Mouse (Mus musculus): ENCODE data around the gene Snx22. TPM values are rescaled to one million over a fixed set of nuclear protein-coding genes. Genes with fewer than 3 reads are reported as not detected.

The Snx22 gene
- polyA plus RNA-seq, 1 experiment from 2014 or later = 1.5 TPM

- 59% methylated on average over 6 of the region's 6 CpGs for WGBS
- Histone ChIP-seq H3K4me1 (ENCODE audit: control insufficient read depth, insufficient read depth, low read length) (peaks cover 8% of the 10 kb centered on the region), H3K4me2 (replicated peaks; ENCODE audit: low read depth, low read length) (no peak overlapping the region), H3K27me3 (ENCODE audit: control insufficient read depth, insufficient read depth, low read length) (no peaks in the 10 kb centered on the region), H3K9ac (ENCODE audit: low read depth, low read length) (no peak overlapping the region), H3K4me3 (ENCODE audit: low read length) (no peak overlapping the region), H3K36me3 (ENCODE audit: control insufficient read depth, insufficient read depth, low read length) (no peaks in the 10 kb centered on the region), H3K27ac (ENCODE audit: low read depth, low read length) (peak overlapping the region; percentile 47; the same call in 1 of the 2 replicates), H3K9me3 (ENCODE audit: control insufficient read depth, low read length) (no peaks in the 10 kb centered on the region)
- ATAC-seq (ENCODE audit: low FRiP score, low TSS enrichment) = no peak
Observed at GRCm38 (mm10) chr9:66049931-66050601, 19.5 kb downstream of the Snx22 start.

- Histone ChIP-seq H3K27me3 (ENCODE audit: control insufficient read depth, insufficient read depth, low read length) (no peaks in the 10 kb centered on the region), H3K4me1 (ENCODE audit: control insufficient read depth, insufficient read depth, low read length) (no peaks in the 10 kb centered on the region), H3K9me3 (ENCODE audit: control insufficient read depth, low read length) (no peaks in the 10 kb centered on the region), H3K9ac (ENCODE audit: low read depth, low read length) (no peak overlapping the region), H3K4me2 (replicated peaks; ENCODE audit: low read depth, low read length) (no peak overlapping the region), H3K27ac (ENCODE audit: low read depth, low read length) (no peak overlapping the region), H3K4me3 (ENCODE audit: low read length) (no peak overlapping the region), H3K36me3 (ENCODE audit: control insufficient read depth, insufficient read depth, low read length) (peaks cover 16% of the 10 kb centered on the region)
- no peak for ATAC-seq (ENCODE audit: low FRiP score, low TSS enrichment)
- 96% methylated on average over 3 of the region's 3 CpGs for WGBS
Observed at GRCm38 (mm10) chr9:66043241-66043640, 26.3 kb downstream of the Snx22 start.

GRCm38 (mm10) chr9:66042331-66042730 lies 27.2 kb downstream of the Snx22 start:
- H3K4me1 ChIP-seq (ENCODE audit: control insufficient read depth, insufficient read depth, low read length) = no peaks in the 10 kb centered on the region
- no peak overlapping the region for H3K4me3 ChIP-seq (ENCODE audit: low read length)
- H3K9me3 ChIP-seq (ENCODE audit: control insufficient read depth, low read length) = no peaks in the 10 kb centered on the region
- H3K36me3 ChIP-seq (ENCODE audit: control insufficient read depth, insufficient read depth, low read length) = peaks cover 16% of the 10 kb centered on the region
- 68% methylated on average over 4 of the region's 4 CpGs for WGBS
- no peak for ATAC-seq (ENCODE audit: low FRiP score, low TSS enrichment)
- H3K27ac ChIP-seq (ENCODE audit: low read depth, low read length) = no peak overlapping the region
- no peak overlapping the region for H3K9ac ChIP-seq (ENCODE audit: low read depth, low read length)
- no peak overlapping the region for H3K4me2 ChIP-seq (replicated peaks; ENCODE audit: low read depth, low read length)
- no peaks in the 10 kb centered on the region for H3K27me3 ChIP-seq (ENCODE audit: control insufficient read depth, insufficient read depth, low read length)

- 84% methylated on average over 3 of the region's 3 CpGs for WGBS
- no peaks in the 10 kb centered on the region for H3K9me3 ChIP-seq (ENCODE audit: control insufficient read depth, low read length)
- no peak for ATAC-seq (ENCODE audit: low FRiP score, low TSS enrichment)
- no peak overlapping the region for H3K9ac ChIP-seq (ENCODE audit: low read depth, low read length)
- no peak overlapping the region for H3K4me2 ChIP-seq (replicated peaks; ENCODE audit: low read depth, low read length)
- no peaks in the 10 kb centered on the region for H3K4me1 ChIP-seq (ENCODE audit: control insufficient read depth, insufficient read depth, low read length)
- H3K36me3 ChIP-seq (ENCODE audit: control insufficient read depth, insufficient read depth, low read length) = peaks cover 16% of the 10 kb centered on the region
- H3K27me3 ChIP-seq (ENCODE audit: control insufficient read depth, insufficient read depth, low read length) = no peaks in the 10 kb centered on the region
- no peak overlapping the region for H3K27ac ChIP-seq (ENCODE audit: low read depth, low read length)
- H3K4me3 ChIP-seq (ENCODE audit: low read length) = no peak overlapping the region
Observed at GRCm38 (mm10) chr9:66040801-66041200, 28.7 kb downstream of the Snx22 start.

GRCm38 (mm10) chr9:66039290-66039689 lies 30.2 kb downstream of the Snx22 start:
- no peak overlapping the region for H3K4me3 ChIP-seq (ENCODE audit: low read length)
- H3K9ac ChIP-seq (ENCODE audit: low read depth, low read length) = no peak overlapping the region
- ATAC-seq (ENCODE audit: low FRiP score, low TSS enrichment) = no peak
- WGBS = 76% methylated on average over 4 of the region's 4 CpGs
- no peaks in the 10 kb centered on the region for H3K9me3 ChIP-seq (ENCODE audit: control insufficient read depth, low read length)
- H3K36me3 ChIP-seq (ENCODE audit: control insufficient read depth, insufficient read depth, low read length) = peaks cover 21% of the 10 kb centered on the region
- H3K27me3 ChIP-seq (ENCODE audit: control insufficient read depth, insufficient read depth, low read length) = no peaks in the 10 kb centered on the region
- no peak overlapping the region for H3K4me2 ChIP-seq (replicated peaks; ENCODE audit: low read depth, low read length)
- no peaks in the 10 kb centered on the region for H3K4me1 ChIP-seq (ENCODE audit: control insufficient read depth, insufficient read depth, low read length)
- H3K27ac ChIP-seq (ENCODE audit: low read depth, low read length) = no peak overlapping the region

- peaks cover 25% of the 10 kb centered on the region for H3K36me3 ChIP-seq (ENCODE audit: control insufficient read depth, insufficient read depth, low read length)
- H3K9ac ChIP-seq (ENCODE audit: low read depth, low read length) = no peak overlapping the region
- H3K4me1 ChIP-seq (ENCODE audit: control insufficient read depth, insufficient read depth, low read length) = no peaks in the 10 kb centered on the region
- no peak for ATAC-seq (ENCODE audit: low FRiP score, low TSS enrichment)
- no peak overlapping the region for H3K4me3 ChIP-seq (ENCODE audit: low read length)
- no peak overlapping the region for H3K4me2 ChIP-seq (replicated peaks; ENCODE audit: low read depth, low read length)
- no peaks in the 10 kb centered on the region for H3K9me3 ChIP-seq (ENCODE audit: control insufficient read depth, low read length)
- 90% methylated on average over 4 of the region's 4 CpGs for WGBS
- H3K27ac ChIP-seq (ENCODE audit: low read depth, low read length) = no peak overlapping the region
- no peaks in the 10 kb centered on the region for H3K27me3 ChIP-seq (ENCODE audit: control insufficient read depth, insufficient read depth, low read length)
Observed at GRCm38 (mm10) chr9:66038581-66038980, 30.9 kb downstream of the Snx22 start.

GRCm38 (mm10) chr9:66038082-66038481 lies 31.4 kb downstream of the Snx22 start:
- H3K27me3 ChIP-seq (ENCODE audit: control insufficient read depth, insufficient read depth, low read length) = no peaks in the 10 kb centered on the region
- no peak overlapping the region for H3K27ac ChIP-seq (ENCODE audit: low read depth, low read length)
- 83% methylated on average over 4 of the region's 4 CpGs for WGBS
- no peak overlapping the region for H3K4me3 ChIP-seq (ENCODE audit: low read length)
- peaks cover 25% of the 10 kb centered on the region for H3K36me3 ChIP-seq (ENCODE audit: control insufficient read depth, insufficient read depth, low read length)
- no peak overlapping the region for H3K4me2 ChIP-seq (replicated peaks; ENCODE audit: low read depth, low read length)
- no peak overlapping the region for H3K9ac ChIP-seq (ENCODE audit: low read depth, low read length)
- H3K9me3 ChIP-seq (ENCODE audit: control insufficient read depth, low read length) = no peaks in the 10 kb centered on the region
- ATAC-seq (ENCODE audit: low FRiP score, low TSS enrichment) = no peak
- H3K4me1 ChIP-seq (ENCODE audit: control insufficient read depth, insufficient read depth, low read length) = no peaks in the 10 kb centered on the region

- no peaks in the 10 kb centered on the region for H3K4me1 ChIP-seq (ENCODE audit: control insufficient read depth, insufficient read depth, low read length)
- no peaks in the 10 kb centered on the region for H3K9me3 ChIP-seq (ENCODE audit: control insufficient read depth, low read length)
- no peak overlapping the region for H3K4me3 ChIP-seq (ENCODE audit: low read length)
- no peak overlapping the region for H3K4me2 ChIP-seq (replicated peaks; ENCODE audit: low read depth, low read length)
- H3K27ac ChIP-seq (ENCODE audit: low read depth, low read length) = no peak overlapping the region
- H3K9ac ChIP-seq (ENCODE audit: low read depth, low read length) = no peak overlapping the region
- H3K27me3 ChIP-seq (ENCODE audit: control insufficient read depth, insufficient read depth, low read length) = no peaks in the 10 kb centered on the region
- no peak for ATAC-seq (ENCODE audit: low FRiP score, low TSS enrichment)
- H3K36me3 ChIP-seq (ENCODE audit: control insufficient read depth, insufficient read depth, low read length) = peaks cover 14% of the 10 kb centered on the region; the same call in 1 of the 2 replicates
Observed at GRCm38 (mm10) chr9:66020601-66021000, 48.9 kb downstream of the Snx22 start.
